Mouse (Mus musculus): Measurements from ENCODE around the gene Pop7. TPM values are rescaled to one million over a fixed set of nuclear protein-coding genes. Genes with fewer than 3 reads are reported as not detected.

The Pop7 gene
- polyA plus RNA-seq, 1 experiment, result 57.9 TPM

Other genes starting within 250 kb of the Pop7 start
- gene Ache, start 215.0 kb downstream of the Pop7 start, polyA plus RNA-seq (2012; rRNA removed), result 5.2 and 6.9 TPM in 2 replicates
- 10.4 and 13.2 TPM in 2 replicates for gene Ufsp1, start 207.9 kb downstream of the Pop7 start, polyA plus RNA-seq (2012; rRNA removed)
- 99.8 and 108 TPM in 2 replicates for gene Srrt, start 194.8 kb downstream of the Pop7 start, polyA plus RNA-seq (2012; rRNA removed)
- 11.4 and 12.7 TPM in 2 replicates for gene Trip6, start 188.1 kb downstream of the Pop7 start, polyA plus RNA-seq (2012; rRNA removed)
- gene Slc12a9, start 168.9 kb downstream of the Pop7 start, polyA plus RNA-seq (2012; rRNA removed), result 9.6 and 13.0 TPM in 2 replicates
- 36.5 and 43.7 TPM in 2 replicates for gene Ephb4, start 152.4 kb downstream of the Pop7 start, polyA plus RNA-seq (2012; rRNA removed)
- 1.4 and 2.8 TPM in 2 replicates for gene Zan, start 25.5 kb downstream of the Pop7 start, polyA plus RNA-seq (2012; rRNA removed)
- 9.6 and 13.9 TPM in 2 replicates for gene Gigyf1, start 16.0 kb upstream of the Pop7 start, polyA plus RNA-seq (2012; rRNA removed)
- gene Epo, start 30.7 kb upstream of the Pop7 start, polyA plus RNA-seq (2012; rRNA removed), result not detected in 2 replicates
- gene Gnb2, start 31.0 kb upstream of the Pop7 start, polyA plus RNA-seq (2012; rRNA removed), result 967 and 1,025 TPM in 2 replicates
- gene Actl6b, start 51.0 kb upstream of the Pop7 start, polyA plus RNA-seq (2012; rRNA removed), result 0.46 and 0.77 TPM in 2 replicates
- gene Tfr2, start 67.3 kb upstream of the Pop7 start, polyA plus RNA-seq (2012; rRNA removed), result 0.17 and 0.21 TPM in 2 replicates
- gene Mospd3, start 98.5 kb upstream of the Pop7 start, polyA plus RNA-seq (2012; rRNA removed), result 69.4 and 80.2 TPM in 2 replicates
- gene Pcolce, start 111.3 kb upstream of the Pop7 start, polyA plus RNA-seq (2012; rRNA removed), result 41.4 and 42.7 TPM in 2 replicates
- 0.25 and 0.37 TPM in 2 replicates for gene Fbxo24, start 126.5 kb upstream of the Pop7 start, polyA plus RNA-seq (2012; rRNA removed)
- gene Lrch4, start 126.6 kb upstream of the Pop7 start, polyA plus RNA-seq (2012; rRNA removed), result 25.5 and 43.8 TPM in 2 replicates
- gene Gm20605, start 126.7 kb upstream of the Pop7 start, polyA plus RNA-seq (2012; rRNA removed), result 16.2 and 24.0 TPM in 2 replicates
- 67.0 and 85.5 TPM in 2 replicates for gene Sap25, start 138.8 kb upstream of the Pop7 start, polyA plus RNA-seq (2012; rRNA removed)
- 0.71 and 0.90 TPM in 2 replicates for gene Irs3, start 143.2 kb upstream of the Pop7 start, polyA plus RNA-seq (2012; rRNA removed)
- 11.9 and 14.8 TPM in 2 replicates for gene Agfg2, start 182.2 kb upstream of the Pop7 start, polyA plus RNA-seq (2012; rRNA removed)
- gene Nyap1, start 239.1 kb upstream of the Pop7 start, polyA plus RNA-seq (2012; rRNA removed), result 5.0 and 8.0 TPM in 2 replicates
- 121 and 125 TPM in 2 replicates for gene Tsc22d4, start 243.2 kb upstream of the Pop7 start, polyA plus RNA-seq (2012; rRNA removed)